Mouse (Mus musculus) 3T3-L1 (cell line): ENCODE results near the gene Tomm20.
A peak's percentile ranks its signal among the peaks of the same experiment; 100 is the strongest.
"Not testable (repeated sequence)": the region's sequence is repeated elsewhere in the genome, so short reads cannot be mapped to it uniquely, and the experiment has no call there.

Experiments
- DNase-seq: peaks from one replicate; pipeline ENCODE4 v3.0.0-alpha.2; 2015; ENCODE audit warnings: low read depth, low spot score

The Tomm20 gene

GRCm38 (mm10) chr8:126884202-126884926, 61.3 kb downstream of the Tomm20 start:
- DNase-seq: no peak

DNA sequence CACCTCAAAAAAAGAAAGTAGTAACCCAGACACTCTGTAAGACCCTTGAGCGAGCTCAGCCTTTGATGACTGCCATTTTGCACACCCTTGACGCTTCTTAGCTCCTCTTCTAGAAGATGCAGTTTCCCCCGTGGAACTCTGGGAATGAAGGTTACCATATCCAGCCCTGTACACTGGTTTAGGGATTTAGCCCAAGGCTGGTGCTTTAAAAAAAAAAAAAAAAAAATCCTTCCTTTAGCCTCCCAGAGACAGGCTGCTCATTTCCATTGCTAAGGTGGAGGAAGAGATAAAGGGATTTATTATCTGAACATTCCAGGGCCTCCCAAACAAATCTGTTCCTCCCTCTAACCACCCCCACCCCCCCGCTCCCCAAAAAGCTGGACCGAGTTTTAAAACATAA, 61.9 kb downstream of the Tomm20 start:
- DNase-seq: no peak

DNA sequence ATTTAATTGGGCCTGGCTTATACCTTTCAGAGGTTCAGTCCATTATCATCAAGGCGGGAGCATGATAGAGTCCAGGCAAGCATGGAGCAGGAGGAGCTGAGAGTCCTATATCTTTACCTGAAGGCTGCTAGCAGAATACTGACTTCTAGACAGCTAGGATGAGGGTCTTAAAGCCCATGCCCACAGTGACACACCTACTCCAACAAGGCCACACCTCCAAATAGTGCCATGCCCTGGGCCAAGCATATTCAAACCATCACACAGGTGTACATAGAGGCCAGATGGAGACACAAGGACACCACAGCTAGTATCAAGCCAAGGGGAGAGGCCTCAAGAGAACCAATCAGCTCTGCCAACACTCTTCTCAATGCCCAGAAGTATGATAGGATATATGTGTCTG, 63.1 kb downstream of the Tomm20 start:
- not testable (repeated sequence) for DNase-seq

DNA sequence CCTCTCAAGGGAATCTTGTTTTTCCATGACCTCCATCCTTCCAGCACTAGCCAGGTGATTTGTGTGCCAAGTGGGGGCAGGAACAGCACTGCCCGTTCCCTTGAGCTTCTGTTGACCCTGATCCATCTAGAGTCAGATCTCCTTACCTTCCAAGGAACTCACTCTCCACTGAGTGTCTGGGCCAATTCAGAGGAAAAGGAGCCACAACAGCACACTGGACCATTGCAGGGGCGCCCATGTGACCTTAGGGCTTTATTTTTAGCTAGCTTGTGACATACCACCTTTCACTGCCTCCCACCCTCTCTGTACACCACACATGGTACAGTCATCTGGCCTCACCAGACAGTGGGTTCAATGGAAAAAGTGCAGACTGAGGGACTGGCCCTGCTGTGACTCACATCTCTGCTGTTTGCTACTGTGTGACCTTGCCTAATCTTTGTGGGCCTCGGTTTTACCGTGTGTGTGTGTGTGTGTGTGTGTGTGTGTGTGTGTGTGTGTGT, 64.0 kb downstream of the Tomm20 start:
- DNase-seq: peak; percentile 73
